Mouse (Mus musculus): Measurements from ENCODE around the gene Abi3bp.

Abi3bp gene

GRCm38 (mm10) chr16:56686747-56687146 is 209.1 kb downstream of the Abi3bp start:
- no peak for DNase-seq (ENCODE audit: low read depth, low spot score)

- DNase-seq (ENCODE audit: low read depth, low spot score): no peak
Measured at GRCm38 (mm10) chr16:56690715-56691114, 213.0 kb downstream of the Abi3bp start.

- DNase-seq (ENCODE audit: low read depth, low spot score): no peak
Measured at GRCm38 (mm10) chr16:56696448-56696847, 218.8 kb downstream of the Abi3bp start.

GRCm38 (mm10) chr16:56700898-56701297 is 223.2 kb downstream of the Abi3bp start:
- no peak for DNase-seq (ENCODE audit: low read depth, low spot score)

- DNase-seq (ENCODE audit: low read depth, low spot score): no peak
Measured at GRCm38 (mm10) chr16:56705731-56706130, 228.1 kb downstream of the Abi3bp start.

GRCm38 (mm10) chr16:56710071-56710470 is 232.4 kb downstream of the Abi3bp start:
- DNase-seq (ENCODE audit: low read depth, low spot score): no peak

GRCm38 (mm10) chr16:56715608-56716007 is 237.9 kb downstream of the Abi3bp start:
- DNase-seq (ENCODE audit: low read depth, low spot score): peak; percentile 8

GRCm38 (mm10) chr16:56716557-56717179 is 239.0 kb downstream of the Abi3bp start:
- DNase-seq (ENCODE audit: low read depth, low spot score): no peak

- peak; percentile 99 for DNase-seq (ENCODE audit: low read depth, low spot score)
Measured at GRCm38 (mm10) chr16:56717224-56718200, 239.8 kb downstream of the Abi3bp start, which contains the start of gene Tfg. Gene Tfg, minus strand, starts transcription at chr16:56717450.

GRCm38 (mm10) chr16:56719031-56719430 is 241.4 kb downstream of the Abi3bp start:
- no peak for DNase-seq (ENCODE audit: low read depth, low spot score)

- no peak for DNase-seq (ENCODE audit: low read depth, low spot score)
Measured at GRCm38 (mm10) chr16:56722357-56722756, 244.7 kb downstream of the Abi3bp start.

- DNase-seq (ENCODE audit: low read depth, low spot score): no peak
Measured at GRCm38 (mm10) chr16:56724927-56725326, 247.2 kb downstream of the Abi3bp start.

- DNase-seq (ENCODE audit: low read depth, low spot score): no peak
Measured at GRCm38 (mm10) chr16:56729060-56729459, 251.4 kb downstream of the Abi3bp start.
